Mouse (Mus musculus): Measurements from ENCODE around the gene Fam214a.

Gene Fam214a

DNA sequence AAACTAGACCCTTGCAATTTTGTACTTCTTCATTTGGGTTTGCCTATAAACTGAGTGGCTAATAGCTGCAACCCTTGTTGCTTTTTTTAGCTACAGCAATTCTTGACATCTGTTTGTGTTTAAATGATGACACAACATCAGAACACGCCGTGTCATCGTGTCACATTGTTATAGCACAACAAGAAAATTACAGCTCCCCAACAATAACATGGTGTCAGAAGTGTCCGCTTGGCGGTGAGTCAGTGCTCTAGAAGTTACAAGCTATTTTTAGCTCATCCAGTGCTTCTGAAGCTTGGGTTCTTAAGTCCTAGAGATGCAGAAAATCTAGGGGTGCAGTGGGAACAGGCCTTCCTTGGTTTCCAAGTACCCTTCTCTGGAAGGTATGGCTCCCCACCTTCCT is 578 bp upstream of the Fam214a start:
- peak; percentile 28 for DNase-seq

DNA sequence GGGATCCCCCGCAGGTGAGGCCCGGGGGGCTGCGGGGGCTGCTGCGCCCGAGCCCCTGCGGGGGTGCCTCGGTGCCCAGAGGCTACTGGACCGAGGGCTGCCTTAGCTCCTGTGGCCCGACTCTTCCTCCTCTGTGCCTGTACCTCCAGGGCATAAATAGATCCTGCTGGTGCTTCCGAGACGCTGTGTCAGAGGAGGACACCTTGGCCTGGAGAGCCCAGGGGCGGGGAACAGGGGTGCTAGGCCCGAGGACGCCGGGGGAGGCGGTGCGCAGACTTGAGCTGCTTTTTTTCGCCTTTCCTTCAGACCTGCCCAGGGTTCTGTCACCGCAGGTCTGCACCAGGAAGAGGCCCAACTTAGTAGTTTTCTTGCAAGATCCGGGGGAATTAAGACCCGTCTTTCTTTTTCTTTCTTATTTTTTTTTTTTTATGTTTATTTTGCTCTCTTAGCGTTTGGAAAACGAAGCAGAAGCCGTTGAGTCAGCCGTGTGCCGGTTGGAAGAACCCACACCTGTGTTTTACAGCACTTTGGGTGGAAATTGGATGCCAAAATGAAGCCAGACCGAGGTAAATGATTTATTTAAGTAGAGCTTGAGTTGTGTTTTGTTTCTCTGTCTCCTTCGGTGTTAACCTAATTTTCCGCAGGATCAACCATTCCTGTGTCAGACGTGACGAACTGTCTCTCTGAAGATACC is 728 bp downstream of the Fam214a start:
- DNase-seq: peak; percentile 71

DNA sequence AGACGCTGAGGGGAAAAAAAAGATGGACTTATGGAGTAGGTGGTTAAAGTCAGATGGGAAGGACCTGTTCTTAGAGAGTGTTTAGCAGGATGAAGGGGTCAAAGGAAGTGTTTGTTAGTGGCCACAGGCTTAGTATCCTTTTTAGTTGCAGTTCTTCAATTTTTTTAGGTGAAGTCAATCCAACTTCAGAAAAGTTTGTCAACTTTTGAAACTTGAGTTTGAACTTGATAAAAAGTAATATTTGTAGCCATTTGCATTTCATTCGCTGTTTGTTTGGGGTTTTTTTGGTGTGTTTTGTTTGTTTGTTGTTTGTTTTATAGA is 1.2 kb downstream of the Fam214a start:
- no peak for DNase-seq

DNA sequence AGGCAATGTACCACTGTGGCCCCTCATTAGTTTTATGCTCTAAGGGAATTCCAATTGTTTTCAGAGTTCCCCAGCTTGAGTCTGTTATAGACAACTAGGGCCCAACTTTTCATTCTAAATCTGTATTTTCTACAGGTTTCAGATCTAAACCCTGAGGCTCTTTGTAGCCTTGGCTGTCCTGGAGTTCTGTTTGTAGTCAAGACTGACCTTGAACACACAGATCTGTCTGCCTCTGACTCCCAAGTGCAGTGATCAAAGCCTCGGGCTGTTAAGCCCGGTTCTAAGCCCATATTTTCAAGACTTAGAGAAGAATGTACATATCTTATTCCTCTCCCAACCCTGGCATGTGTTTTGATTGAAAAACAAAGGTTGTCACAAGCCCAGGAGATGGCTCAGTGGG is 1.7 kb downstream of the Fam214a start:
- DNase-seq: no peak

DNA sequence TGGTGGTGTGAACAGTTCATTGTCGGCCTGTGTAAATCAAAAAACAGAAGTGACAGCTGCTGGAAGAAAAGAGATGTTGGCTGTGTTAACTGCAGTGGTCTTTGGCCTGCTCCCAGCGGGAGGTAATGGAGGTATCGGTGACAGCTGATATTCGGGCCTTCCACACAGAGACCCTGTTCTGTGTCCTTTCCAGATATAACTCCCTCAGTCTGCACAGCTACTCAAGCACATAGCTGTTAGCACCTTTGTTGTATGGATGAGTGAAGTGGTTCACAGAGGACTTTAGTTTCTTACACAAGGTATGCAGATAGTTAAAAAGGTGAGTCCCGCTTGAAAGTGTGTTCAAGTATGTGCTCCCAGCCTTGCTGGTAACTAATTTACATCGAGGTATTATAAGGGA is 7.9 kb downstream of the Fam214a start:
- DNase-seq: no peak

DNA sequence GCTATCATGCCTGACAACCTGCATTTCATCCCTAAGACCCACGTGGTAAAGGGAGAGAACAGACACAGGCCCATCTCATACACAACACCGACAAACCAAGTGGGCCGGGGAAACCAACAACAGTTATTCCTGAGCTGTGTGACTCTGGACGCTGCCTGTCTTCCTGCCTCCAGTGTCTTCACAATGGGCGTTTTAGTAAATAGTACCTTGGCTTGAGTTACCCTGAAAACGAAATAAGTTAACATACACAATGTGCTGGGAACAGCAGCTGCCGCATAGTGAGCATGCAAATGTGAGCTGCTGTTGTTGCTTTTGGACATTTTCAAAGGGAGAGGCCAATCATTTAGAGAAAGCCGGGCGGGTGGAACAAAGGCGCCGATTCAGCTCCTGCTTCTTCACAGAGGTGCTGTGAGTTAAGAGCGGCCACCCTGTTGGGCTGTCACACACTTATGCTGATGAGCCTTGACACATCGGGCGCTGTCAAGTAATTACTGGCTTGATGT is 8.4 kb downstream of the Fam214a start:
- DNase-seq: no peak

DNA sequence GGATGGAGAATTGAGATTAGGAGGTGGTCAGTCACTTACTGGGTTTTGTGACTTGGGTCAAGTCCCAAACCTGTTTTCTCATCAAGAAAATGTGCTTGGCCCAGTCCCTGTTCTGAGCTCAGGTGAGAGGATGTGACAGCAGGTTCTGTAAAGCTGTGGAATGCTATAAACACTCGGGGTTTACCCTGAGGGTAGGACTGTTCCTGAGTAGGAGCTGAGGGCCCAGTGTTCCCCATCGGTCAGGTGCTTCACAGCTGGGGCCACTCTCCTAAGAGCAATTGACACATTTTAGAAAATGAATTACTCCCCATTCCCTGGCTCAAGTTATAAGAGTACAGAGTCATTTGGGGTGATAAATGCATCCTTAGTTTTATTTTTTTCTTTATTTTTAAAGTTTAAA is 11.3 kb downstream of the Fam214a start:
- no peak for DNase-seq

DNA sequence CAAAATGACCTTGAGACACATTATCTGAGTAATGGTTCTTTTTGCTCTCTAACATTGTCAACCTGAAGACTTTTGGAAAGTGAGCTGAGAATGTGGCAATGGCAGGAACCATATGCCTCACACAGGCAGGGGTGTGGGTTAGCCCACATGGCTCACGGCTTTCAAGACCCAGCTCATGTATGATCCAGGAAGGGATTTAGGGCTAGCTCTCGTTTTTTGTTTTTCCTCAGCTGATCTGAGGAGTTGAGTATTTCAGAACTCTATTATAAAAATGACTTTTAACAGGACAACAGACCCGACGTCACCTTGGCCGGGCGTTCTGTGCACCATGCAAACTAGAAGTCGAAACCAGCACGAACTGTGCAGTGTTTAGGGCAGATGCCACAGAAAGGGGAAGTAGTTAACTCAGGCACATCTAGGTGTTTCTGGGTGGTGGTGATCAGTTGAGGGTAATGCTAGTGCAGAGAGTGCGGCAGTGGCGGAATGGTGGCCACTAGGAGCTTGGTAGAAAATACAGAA is 12.2 kb downstream of the Fam214a start:
- DNase-seq: no peak

DNA sequence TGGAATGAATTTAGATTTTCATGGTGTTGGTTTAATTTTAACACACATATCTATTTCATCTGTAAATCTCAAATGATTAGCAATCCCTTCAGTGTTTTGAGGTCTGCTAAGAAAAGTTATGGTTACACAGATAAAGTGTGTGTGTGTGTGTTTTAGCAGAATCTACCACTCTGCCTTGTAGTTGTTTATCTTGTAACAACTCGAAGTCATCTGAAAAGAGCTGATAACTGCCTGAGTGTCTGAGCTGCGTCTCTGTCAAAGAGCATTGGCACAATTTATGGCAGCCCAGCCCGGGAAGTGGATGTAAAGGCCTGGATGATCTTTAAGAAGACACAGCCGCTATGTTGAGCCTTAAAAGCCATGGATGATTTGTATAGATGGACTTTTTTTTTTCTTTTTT is 13.5 kb downstream of the Fam214a start:
- DNase-seq: no peak

DNA sequence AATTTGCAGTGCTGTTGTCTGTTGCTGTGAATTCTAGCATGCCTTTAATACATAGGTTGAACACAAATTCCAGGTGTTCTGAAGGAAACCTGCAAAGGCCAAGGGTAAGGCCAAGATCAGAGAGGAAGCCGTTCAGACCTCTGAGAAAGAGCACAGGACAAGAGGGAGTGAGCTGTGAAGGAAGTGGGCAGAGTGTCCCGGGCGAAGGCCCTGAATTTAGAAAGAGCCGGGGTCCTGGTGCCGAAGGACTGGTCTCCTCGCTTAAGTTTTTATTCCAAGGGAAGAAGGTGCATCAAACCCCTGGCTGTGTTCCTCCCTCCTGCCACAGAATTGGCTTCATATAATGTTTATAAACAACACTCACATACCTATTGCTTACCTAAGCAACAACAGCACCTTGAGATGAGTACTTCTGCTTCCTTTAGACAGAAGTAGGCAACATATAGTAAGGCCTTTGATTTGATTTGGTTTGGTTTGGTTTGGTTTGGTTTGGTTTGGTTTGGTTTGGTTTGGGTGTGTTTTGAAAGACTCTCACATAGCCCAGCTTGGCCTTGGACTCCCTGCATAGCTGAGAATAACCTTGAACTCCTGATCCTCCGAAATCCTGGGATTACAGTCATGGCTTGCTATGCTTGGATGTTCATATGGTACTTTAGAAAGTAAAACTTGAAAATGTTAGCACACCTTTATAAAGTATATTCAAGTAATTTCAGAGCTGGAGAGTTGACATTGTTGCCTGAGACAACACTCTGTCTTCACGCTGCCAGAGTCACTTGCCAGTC is 16.2 kb downstream of the Fam214a start:
- no peak for DNase-seq

DNA sequence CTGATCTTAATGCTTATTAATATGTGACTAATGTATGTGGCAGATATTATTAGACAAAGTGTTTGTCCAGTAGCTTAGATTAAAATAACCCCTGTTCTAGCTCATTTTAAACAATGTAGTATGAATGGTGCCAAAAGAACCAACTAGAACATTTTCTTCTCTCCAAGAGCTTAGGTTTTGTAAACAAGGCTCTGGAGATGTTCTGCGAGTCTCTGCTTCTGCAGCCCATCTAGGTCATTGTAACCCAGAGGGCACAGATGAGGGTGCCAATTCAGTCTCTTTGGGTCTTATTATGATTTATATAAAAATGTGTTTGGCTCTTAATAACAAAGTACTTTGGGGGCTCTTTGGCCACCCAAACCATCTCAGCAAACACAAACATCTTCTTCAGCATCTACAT is 17.9 kb downstream of the Fam214a start:
- no peak for DNase-seq

DNA sequence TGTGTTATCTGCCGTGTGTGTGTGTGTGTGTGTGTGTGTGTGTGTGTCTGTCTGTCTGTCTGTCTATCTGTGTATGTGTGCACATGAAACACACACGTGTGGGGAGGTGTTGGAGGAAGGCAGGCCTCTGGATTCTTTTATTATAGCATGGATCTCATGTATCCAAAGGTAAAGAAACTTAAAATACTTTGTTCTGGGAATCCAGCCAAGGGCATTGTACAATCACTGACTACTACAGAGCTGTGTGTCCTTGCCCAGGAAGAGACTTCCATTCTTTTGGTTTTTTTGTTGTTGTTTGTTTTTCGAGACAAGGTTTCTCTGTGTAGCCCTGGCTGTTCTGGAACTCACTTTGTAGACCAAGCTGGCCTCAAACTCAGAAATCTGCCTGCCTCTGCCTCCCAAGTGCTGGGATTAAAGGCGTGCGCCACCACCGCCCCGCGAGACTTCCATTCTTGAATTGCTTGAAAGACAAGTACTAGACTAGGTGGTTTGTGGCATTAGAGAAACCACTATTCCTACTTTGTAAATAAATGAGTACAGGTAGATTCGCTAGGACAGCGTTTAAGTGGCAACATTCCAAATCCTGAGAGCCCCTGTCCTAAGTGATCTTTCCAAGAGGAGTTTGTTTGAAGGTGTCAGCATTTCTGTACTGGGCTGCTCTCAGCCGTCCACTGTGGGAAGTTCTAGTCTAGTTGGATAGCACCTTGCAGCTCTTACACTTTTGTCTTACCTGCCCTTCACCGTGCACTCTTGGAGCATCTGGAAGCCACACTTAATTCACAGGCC is 18.7 kb downstream of the Fam214a start:
- DNase-seq: peak; percentile 34

DNA sequence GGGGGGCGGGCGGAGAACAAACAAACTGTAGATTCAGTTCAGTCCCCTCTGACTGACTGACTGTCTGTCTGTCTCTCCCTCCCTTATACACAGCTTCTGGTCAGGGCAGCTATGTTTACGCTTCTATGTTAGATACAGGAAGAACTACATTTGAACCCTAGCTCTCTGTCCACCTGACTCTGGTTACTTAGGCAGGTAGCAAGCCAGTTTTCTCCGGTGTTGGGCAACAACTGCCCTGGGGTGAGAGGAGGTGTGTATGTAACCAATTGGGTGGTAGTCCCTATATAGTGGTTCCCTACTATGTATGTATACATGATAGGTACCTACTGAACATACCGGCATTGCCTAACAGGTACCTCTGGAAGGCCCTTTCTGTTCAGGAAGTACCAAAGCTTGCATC is 20.1 kb downstream of the Fam214a start:
- DNase-seq: no peak

DNA sequence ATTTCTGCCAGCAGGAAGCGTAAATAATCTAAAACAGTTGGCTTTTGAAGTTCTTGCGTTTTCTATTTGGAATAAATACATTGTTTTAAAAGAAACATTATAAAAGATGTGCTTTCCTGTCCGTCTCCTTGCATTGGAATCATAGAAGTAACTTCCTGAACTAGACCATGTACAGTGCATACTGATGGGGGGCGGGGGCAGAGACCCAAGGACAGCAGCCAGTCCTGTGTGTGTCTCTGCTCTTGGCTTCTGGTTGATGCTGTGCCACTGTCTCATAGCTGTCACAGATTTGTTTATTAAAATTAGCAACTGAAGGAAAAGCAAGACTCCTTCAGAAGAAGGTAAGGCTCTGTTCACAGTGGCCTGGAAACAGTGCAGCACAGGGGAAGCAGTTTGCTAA is 20.5 kb downstream of the Fam214a start:
- DNase-seq: no peak

DNA sequence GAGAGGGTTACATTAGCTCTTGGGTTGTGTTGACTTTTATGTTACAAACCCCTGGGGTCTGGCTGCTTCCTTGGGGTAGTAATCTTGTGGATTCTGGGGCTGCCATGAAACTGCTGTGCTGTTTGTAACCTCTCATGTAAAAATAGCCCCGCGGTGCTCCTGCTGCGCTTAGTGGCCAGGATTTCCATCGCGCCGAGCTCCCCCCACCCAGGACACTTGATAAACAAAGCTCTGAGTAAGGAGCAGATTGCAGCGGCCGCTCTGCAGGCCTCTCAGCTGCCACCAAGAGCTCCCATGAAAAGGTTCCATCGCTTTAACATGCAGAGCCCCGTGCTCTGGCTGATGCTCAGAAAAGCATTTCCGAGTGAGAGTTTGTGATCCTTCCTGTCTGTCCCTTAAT is 22.1 kb downstream of the Fam214a start:
- peak; percentile 38 for DNase-seq

DNA sequence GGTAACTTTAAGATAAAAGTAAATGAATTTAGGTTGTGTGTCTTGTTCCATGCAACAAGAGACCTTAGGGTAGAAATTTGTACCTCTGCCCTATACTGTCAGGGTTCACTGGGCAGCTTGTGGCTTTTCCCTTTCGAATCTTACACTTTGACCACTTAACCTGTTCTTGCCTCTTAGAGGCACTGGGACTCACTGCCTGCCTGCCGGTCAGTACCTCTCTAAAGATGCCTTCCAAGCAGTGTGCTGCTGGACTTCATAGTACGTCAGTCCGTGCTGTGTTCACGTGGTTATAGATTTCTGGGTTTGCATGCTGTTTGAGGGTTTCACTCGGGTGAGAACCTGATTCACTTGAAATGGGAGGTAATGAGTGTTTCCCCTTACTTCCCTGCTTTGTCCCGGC is 22.7 kb downstream of the Fam214a start:
- DNase-seq: no peak

DNA sequence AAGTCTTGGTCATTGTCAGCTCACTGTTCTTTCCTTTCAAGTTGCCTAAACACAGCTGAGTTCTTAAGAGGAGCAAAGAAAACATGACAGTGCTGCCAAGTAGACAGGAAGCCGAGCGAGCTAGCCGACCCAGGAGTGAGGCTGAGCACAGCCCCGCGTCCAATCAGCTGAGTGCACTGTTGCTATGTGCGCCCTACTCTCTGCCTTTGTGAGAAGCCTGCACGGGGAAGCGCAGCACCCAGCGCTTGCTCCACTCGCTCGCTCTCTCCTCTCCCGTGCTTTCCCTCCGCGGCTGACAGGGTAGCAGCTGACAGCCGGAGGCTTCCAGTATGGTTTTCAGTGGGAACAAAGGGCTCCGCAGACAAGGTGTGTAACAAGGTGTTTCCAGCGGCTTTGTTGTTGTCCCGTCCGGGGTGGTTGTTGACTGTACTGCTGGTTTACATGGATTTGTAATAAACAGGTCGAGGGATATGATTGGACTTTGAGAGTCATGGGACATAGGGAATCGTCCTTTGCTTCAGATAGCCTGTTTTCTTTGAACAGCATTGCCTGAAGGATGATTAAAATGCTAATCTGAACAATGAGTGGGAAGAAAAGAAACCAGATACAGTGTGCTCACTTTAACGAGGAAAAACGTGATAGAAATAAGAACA is 23.4 kb downstream of the Fam214a start:
- DNase-seq: peak; percentile 86

DNA sequence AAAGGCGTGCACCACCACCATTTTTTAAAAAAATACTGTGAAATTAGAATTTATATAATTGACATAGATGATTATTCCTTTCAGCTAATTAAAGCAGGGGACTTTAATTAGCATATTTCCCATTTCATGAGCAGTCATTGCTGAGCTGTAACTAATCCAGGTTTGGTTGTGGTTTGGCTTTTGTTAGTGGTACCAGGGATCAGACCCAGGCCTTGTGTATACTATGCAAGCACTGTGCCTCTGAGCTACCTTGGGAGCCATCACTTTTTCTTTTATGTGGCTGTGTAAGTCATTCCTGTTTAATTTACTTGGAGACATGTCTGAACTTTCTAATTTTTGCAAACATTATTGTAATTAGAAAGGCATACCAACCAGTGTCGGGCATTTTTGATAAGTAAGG is 24.6 kb downstream of the Fam214a start:
- DNase-seq: no peak

DNA sequence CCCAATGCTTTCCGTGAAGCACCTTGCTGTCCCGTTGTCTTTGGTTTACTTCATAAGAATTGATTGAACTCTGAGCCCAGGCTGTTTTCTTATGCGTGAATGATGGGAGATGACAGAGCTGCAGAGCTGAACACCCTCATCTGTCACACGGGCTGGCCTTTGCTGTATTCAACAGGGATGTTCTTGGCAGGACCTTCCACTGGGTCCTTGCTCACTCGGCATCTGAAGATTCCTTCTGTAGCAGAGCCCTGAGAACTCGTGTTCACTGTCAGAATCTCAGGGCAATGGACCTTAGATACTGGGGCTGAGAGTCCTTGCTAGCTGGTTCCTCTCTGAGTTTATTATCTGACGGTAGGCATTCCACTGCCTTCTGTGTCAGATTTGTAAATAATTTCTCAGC is 25.3 kb downstream of the Fam214a start:
- DNase-seq: no peak

DNA sequence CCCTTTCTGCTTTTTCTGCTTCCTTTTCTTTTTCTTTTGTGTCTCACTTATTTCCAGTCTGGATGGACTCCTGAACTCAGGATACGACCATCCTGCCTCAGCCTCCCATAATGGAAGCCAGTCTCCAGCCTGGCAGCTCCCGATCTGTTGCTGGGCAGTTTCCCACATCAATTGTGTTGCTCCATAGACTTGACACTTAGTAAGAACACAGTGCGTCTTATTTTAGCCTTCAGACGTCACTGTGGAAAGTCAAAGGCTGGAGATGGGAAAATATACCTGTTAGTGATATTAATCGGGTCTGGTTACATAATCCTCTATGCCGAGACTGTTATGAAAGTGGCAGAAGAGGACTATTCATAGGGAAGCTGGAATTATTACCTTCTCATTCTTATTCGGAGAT is 26.2 kb downstream of the Fam214a start:
- DNase-seq: no peak

DNA sequence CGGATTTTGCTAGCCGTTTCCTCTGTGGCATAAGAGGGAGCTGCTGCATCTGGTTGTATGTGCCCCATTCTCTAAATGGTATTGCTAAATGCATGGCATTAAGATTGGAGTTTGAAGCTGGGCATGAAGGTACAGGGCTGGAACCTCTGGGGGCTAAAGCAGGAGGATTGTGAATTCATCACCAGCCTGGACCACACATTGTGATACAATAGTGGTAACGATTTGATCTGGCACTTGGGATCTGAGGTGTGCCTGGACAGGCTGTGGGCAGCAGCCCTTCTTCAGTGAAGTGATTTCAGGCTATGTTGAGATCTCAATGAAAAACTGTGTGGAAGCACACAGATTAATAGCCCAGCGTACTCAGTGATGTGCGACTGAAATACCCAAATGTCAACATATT is 26.7 kb downstream of the Fam214a start:
- DNase-seq: no peak

DNA sequence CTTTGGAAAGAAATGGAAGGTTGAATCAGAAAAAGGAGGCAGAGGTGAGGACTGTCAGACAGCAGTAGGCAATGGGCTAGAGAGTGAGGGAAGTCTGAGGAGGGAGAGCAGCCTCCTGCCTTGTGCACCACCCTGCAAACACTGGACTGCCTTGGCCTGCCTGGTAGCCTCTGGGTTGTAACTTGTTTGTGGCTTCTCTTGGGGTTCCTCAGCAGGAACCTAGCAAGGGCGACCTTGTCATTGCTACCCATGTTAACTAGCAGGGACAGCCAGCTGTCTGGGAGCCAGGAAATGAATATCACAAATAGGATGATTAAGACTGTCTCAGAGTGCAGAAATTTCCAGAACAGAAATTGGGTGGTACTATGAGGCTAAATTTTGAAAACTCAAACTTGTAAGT is 27.2 kb downstream of the Fam214a start:
- DNase-seq: no peak

DNA sequence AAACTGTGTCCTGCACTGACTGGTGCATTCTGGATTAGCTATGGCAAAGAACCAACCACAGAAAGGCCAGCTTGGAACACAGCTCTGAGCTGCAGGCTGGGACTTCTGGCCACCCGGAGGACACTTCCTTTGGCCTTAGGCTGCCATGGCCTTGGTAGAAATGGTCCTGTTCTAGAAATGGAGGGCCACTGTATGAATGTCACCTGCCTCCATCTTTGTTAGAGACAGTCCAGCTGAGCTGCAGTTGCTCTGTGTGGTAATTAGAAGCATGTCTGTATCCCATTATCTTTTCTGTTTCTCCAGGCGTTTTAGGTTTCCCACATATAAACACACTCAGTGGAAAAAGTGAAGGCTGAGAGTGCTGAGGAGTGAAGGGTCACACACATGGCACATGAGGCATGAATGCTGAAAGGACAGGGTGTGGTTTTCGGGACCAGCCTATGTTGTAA is 29.0 kb downstream of the Fam214a start:
- DNase-seq: no peak
